Mouse (Mus musculus): ENCODE data around the gene Prr5. TPM values are rescaled to one million over a fixed set of nuclear protein-coding genes. Genes with fewer than 3 reads are reported as not detected.

Gene Prr5
- polyA plus RNA-seq, 1 experiment from 2014 or later = 31.8 TPM

GRCm38 (mm10) chr15:84744308-84744707 is 74.9 kb downstream of the Prr5 start:
- no peak overlapping the region for H3K27ac ChIP-seq
- ATAC-seq (ENCODE audit: low FRiP score, low read depth) = no peak
- H3K9me3 ChIP-seq = no peaks in the 10 kb centered on the region
- H3K9ac ChIP-seq = no peak overlapping the region
- H3K27me3 ChIP-seq = no peaks in the 10 kb centered on the region
- 6% methylated on average over 2 of the region's 2 CpGs for WGBS
- H3K4me2 ChIP-seq (replicated peaks) = no peak overlapping the region
- peaks cover 7% of the 10 kb centered on the region; the same call in 1 of the 2 replicates for H3K4me1 ChIP-seq
- no peaks in the 10 kb centered on the region for H3K36me3 ChIP-seq
- no peak overlapping the region for H3K4me3 ChIP-seq

GRCm38 (mm10) chr15:84745831-84746230 is 76.4 kb downstream of the Prr5 start:
- Histone ChIP-seq H3K27ac (no peak overlapping the region), H3K9ac (no peak overlapping the region), H3K4me1 (peaks cover 7% of the 10 kb centered on the region; the same call in 1 of the 2 replicates), H3K4me3 (no peak overlapping the region), H3K4me2 (replicated peaks) (no peak overlapping the region), H3K36me3 (no peaks in the 10 kb centered on the region), H3K27me3 (no peaks in the 10 kb centered on the region), H3K9me3 (no peaks in the 10 kb centered on the region)
- 85% methylated on average over 4 of the region's 4 CpGs for WGBS
- ATAC-seq (ENCODE audit: low FRiP score, low read depth) = no peak

Other genes with a start within 250 kb of the Prr5 start
- gene Shisal1, start 222.5 kb upstream of the Prr5 start, polyA plus RNA-seq (2015; fragmentation: Nextera tagmentation; extraction: Ambion mirVana) = 1.9 and 2.0 TPM in 2 replicates
- gene Rtl6, start 111.8 kb upstream of the Prr5 start, polyA plus RNA-seq (2015; fragmentation: Nextera tagmentation; extraction: Ambion mirVana) = 22.2 and 25.2 TPM in 2 replicates
- 6.7 and 7.5 TPM in 2 replicates for gene Arhgap8, start 50.4 kb downstream of the Prr5 start, polyA plus RNA-seq (2015; fragmentation: Nextera tagmentation; extraction: Ambion mirVana)
- 0.48 and 0.73 TPM in 2 replicates for gene Phf21b, start 186.4 kb downstream of the Prr5 start, polyA plus RNA-seq (2015; fragmentation: Nextera tagmentation; extraction: Ambion mirVana)

Measured in limb, embryonic 13.5 days (tissue).